Mouse (Mus musculus) brain, embryonic 14.5 days (tissue): Measurements from ENCODE around the gene Stambp. TPM values are rescaled to one million over a fixed set of nuclear protein-coding genes. Genes with fewer than 3 reads are reported as not detected.

Experiments
- DNase-seq: peaks from one replicate; pipeline ENCODE4 v3.0.0-alpha.2; 2011; ENCODE audit warnings: low read depth
- CTCF ChIP-seq: fragments of 200-500 bp; IDR thresholded peaks from 2 replicates; pipeline ENCODE4 v1.5.1; 2012; ENCODE audit warnings: inconsistent platforms, mild to moderate bottlenecking, moderate library complexity, borderline replicate concordance; ENCODE audit not compliant: insufficient read depth, insufficient read length; ENCODE audit errors: extremely low read depth
- POLR2A ChIP-seq: fragments of 200-500 bp; IDR thresholded peaks from 2 replicates; pipeline ENCODE4 v1.6.1; 2012; ENCODE audit warnings: mild to moderate bottlenecking, inconsistent platforms, borderline replicate concordance; ENCODE audit not compliant: poor library complexity, insufficient read depth, insufficient read length, severe bottlenecking; ENCODE audit errors: extremely low read depth
- polyA plus RNA-seq: library from polyadenylated mRNA; depleted of rRNA; stranded (reverse); fragments of >200 nt; gene quantifications from 2 replicates; pipeline ENCODE4 v1.2.3, GENCODE M21; 2012; rRNA removed

Gene Stambp
- polyA plus RNA-seq, 1 experiment: 44.1 TPM

- DNase-seq: no peak
- TF ChIP-seq POLR2A: no peak
- no peak for TF ChIP-seq CTCF
These were observed 65.4 kb downstream of the Stambp start for GRCm38 (mm10) chr6:83507168-83507546.

GRCm38 (mm10) chr6:83506258-83507167, 66.0 kb downstream of the Stambp start, which contains the start of gene Dguok:
Gene Dguok (minus strand): TSS chr6:83506969.
- 0 out of 2 replicates have a peak, but pooled peaks have one; percentile 72 for TF ChIP-seq POLR2A
- no peak for TF ChIP-seq CTCF
- peak; percentile 100 for DNase-seq

GRCm38 (mm10) chr6:83505554-83505953, 67.0 kb downstream of the Stambp start:
- TF ChIP-seq POLR2A (no peak), CTCF (no peak)
- no peak for DNase-seq

GRCm38 (mm10) chr6:83503361-83503760, 69.2 kb downstream of the Stambp start:
- no peak for DNase-seq
- TF ChIP-seq POLR2A (no peak), CTCF (no peak)

DNA sequence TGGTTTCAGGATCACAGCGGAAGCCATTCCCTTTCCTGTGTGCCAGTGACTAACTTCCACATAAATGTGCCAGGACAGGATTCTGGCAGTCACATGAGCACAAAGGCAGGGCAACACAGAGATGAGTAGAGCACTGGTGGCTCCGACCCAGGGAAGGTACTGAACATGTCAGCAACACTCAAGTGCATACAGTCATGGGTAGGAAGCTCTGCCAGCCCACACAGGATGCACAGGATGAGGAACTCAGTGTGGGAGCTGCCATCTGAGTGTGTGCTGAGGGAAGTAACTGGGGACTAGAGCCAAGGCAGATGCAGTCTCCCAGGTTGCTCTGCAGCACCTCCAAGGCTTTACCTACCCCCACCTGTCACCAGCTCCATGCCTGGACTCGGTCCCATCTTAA, 69.9 kb downstream of the Stambp start:
- DNase-seq: no peak
- no peak for TF ChIP-seq POLR2A
- no peak for TF ChIP-seq CTCF

DNA sequence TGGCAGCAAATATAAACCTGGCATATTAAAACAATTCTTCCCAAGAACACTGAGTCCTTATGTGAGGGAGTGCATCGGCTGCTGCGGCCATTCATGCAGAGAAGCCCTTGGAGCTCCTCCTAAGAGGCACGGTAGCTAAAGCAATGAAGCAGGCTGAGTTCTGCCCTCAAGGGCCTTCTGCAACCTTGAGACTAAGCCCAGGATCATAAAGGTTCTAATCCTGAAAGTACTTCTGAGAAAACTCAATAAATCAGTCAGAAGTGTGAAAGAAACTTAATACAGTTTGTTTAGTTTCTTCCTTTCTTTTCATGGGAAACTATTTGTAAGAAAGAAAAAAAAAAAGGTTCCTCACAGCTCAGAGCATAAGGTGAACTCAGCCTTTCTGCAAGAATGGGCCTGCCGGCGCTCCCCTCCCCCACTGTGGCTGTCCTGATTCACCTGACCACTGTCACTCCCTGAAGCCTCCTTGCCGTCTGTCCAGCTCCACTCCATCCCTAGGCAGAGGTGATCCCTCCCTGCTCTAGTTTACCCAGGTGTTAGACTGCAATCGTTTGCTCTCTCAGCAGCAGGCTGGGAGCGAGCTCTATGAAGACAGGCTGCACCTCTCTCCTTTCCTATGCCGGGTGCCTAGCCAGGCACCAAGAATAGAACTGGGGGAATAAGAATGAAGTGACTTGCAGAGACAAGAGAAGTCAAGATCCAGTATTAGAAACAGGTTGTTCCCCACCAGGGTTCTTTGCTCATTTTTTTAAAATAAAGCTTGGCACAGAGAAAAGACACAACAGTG, 70.8 kb downstream of the Stambp start:
- no peak for TF ChIP-seq CTCF
- no peak for TF ChIP-seq POLR2A
- DNase-seq: no peak

DNA sequence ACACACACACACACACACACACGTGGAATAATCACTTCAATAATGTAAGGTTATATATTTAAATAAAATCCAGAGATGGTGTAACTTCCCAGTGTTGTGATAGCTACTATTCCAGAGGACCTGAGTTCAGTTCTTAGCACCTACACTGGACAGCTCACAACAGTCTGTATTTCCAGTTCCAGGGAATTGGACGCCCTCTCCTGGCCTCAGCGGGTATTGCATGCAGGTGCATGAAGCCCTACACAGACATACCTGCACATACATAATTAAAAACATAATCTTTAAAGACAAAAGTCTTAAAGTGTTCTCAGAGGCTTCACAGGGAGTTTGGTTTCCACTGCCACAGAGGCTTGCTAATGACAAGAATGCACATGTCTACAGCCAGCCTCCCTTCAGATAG, 72.1 kb downstream of the Stambp start:
- TF ChIP-seq CTCF (peak; percentile 51; the same call in 1 of the 2 replicates), POLR2A (no peak)
- no peak for DNase-seq

- TF ChIP-seq CTCF: no peak
- DNase-seq: no peak
These were observed 73.5 kb downstream of the Stambp start for GRCm38 (mm10) chr6:83499078-83499477.

- TF ChIP-seq POLR2A: no peak
- peak; percentile 11 for DNase-seq
These were observed 75.5 kb downstream of the Stambp start for GRCm38 (mm10) chr6:83496753-83497710.

GRCm38 (mm10) chr6:83496009-83496752, 76.3 kb downstream of the Stambp start:
- peak; percentile 46 for DNase-seq
- TF ChIP-seq POLR2A (no peak), CTCF (no peak)

Other genes starting within 250 kb of the Stambp start
- 18.8 and 19.6 TPM in 2 replicates for gene Mthfd2, start 246.8 kb downstream of the Stambp start, polyA plus RNA-seq
- gene Mob1a, start 246.7 kb downstream of the Stambp start, polyA plus RNA-seq: 27.0 and 27.1 TPM in 2 replicates
- 18.9 and 28.5 TPM in 2 replicates for gene Bola3, start 223.6 kb downstream of the Stambp start, polyA plus RNA-seq
- gene Tet3, start 113.6 kb downstream of the Stambp start, polyA plus RNA-seq: 21.3 and 36.2 TPM in 2 replicates
- gene Dguok, start 65.8 kb downstream of the Stambp start, polyA plus RNA-seq: 66.6 and 91.6 TPM in 2 replicates
- gene Actg2, start 36.5 kb downstream of the Stambp start, polyA plus RNA-seq: 1.5 and 1.9 TPM in 2 replicates
- not detected in 2 replicates for gene Clec4f, start 83.5 kb upstream of the Stambp start, polyA plus RNA-seq
- 0.04 TPM in 1 of 2 replicates, not detected in the other for gene Cd207, start 105.1 kb upstream of the Stambp start, polyA plus RNA-seq
- 0.07 and 0.10 TPM in 2 replicates for gene Vax2, start 138.5 kb upstream of the Stambp start, polyA plus RNA-seq
- 0.08 and 0.26 TPM in 2 replicates for gene Atp6v1b1, start 170.3 kb upstream of the Stambp start, polyA plus RNA-seq
- not detected in 2 replicates for gene Ankrd53, start 189.9 kb upstream of the Stambp start, polyA plus RNA-seq
- 51.3 and 69.0 TPM in 2 replicates for gene Tex261, start 203.1 kb upstream of the Stambp start, polyA plus RNA-seq
- gene Nagk, start 222.3 kb upstream of the Stambp start, polyA plus RNA-seq: 46.3 and 53.0 TPM in 2 replicates